Mouse (Mus musculus) testis, adult 2 months (tissue): Measurements from ENCODE around the gene Btbd9. TPM values are rescaled to one million over a fixed set of nuclear protein-coding genes. Genes with fewer than 3 reads are reported as not detected.

Experiments used
- H3K27ac ChIP-seq: fragments of 200-500 bp; 2 replicates; pipeline ENCODE4 v1.5.1; 2012; ENCODE audit warnings: low read depth, low read length; ENCODE audit not compliant: control insufficient read depth, insufficient read depth
- H3K27me3 ChIP-seq: fragments of 200-500 bp; 2 replicates; pipeline ENCODE4 v1.6.1; 2012; ENCODE audit warnings: mild to moderate bottlenecking, low read length, moderate library complexity; ENCODE audit not compliant: control insufficient read depth, insufficient read depth
- H3K36me3 ChIP-seq: fragments of 200-500 bp; 2 replicates; pipeline ENCODE4 v1.6.1; 2012; ENCODE audit warnings: mild to moderate bottlenecking, low read length; ENCODE audit not compliant: control insufficient read depth, insufficient read depth
- H3K4me1 ChIP-seq: fragments of 200-500 bp; 2 replicates; pipeline ENCODE4 v1.6.1; 2012; ENCODE audit warnings: low read length; ENCODE audit not compliant: control insufficient read depth, insufficient read depth
- H3K4me3 ChIP-seq: fragments of 200-500 bp; 2 replicates; pipeline ENCODE4 v1.5.1; 2012; ENCODE audit warnings: low read depth, mild to moderate bottlenecking, low read length, moderate library complexity, mixed read lengths; ENCODE audit not compliant: control insufficient read depth
- CTCF ChIP-seq: fragments of 200-500 bp; IDR thresholded peaks from 2 replicates; pipeline ENCODE4 v1.5.1; 2012; ENCODE audit warnings: low read depth, mild to moderate bottlenecking, inconsistent platforms, low read length, moderate library complexity; ENCODE audit not compliant: control insufficient read depth, insufficient read depth, insufficient replicate concordance
- POLR2A ChIP-seq: fragments of 200-500 bp; IDR thresholded peaks from 2 replicates; pipeline ENCODE4 v1.6.1; 2012; ENCODE audit warnings: low read depth, mild to moderate bottlenecking, inconsistent platforms, low read length, moderate library complexity; ENCODE audit not compliant: control insufficient read depth
- polyA plus RNA-seq: library from polyadenylated mRNA; depleted of rRNA; stranded (reverse); fragments of >200 nt; gene quantifications from 2 replicates; pipeline ENCODE4 v1.2.3, GENCODE M21; 2012

Btbd9 gene
- polyA plus RNA-seq, 1 experiment, result 87.1 TPM

DNA sequence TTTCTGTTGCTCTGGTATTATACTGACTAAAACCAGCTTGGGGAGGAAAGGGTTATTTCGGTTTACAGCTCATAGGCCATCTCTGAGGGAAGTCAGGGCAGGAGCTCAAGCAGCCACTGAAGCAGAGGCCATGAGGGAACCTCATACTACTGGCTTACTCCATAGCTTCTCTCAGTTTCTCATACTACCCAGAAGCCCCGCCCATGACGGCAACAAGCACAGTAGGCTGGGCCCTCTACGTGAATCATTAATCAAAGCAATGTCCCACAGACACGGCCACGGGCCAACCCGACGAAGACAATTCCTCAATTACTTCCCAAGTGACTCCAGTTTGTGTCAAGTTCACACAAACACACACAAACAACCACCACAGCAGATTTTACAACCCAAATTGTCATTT lies 6.1 kb downstream of the Btbd9 start:
- TF ChIP-seq CTCF (no peak), POLR2A (no peak)
- H3K27me3 ChIP-seq, result no peaks in the 10 kb centered on the region
- H3K4me1 ChIP-seq, result peaks cover 6% of the 10 kb centered on the region
- H3K4me3 ChIP-seq, result peak overlapping the region; percentile 30
- H3K27ac ChIP-seq, result no peak overlapping the region
- no peaks in the 10 kb centered on the region; the same call in 1 of the 2 replicates for H3K36me3 ChIP-seq

DNA sequence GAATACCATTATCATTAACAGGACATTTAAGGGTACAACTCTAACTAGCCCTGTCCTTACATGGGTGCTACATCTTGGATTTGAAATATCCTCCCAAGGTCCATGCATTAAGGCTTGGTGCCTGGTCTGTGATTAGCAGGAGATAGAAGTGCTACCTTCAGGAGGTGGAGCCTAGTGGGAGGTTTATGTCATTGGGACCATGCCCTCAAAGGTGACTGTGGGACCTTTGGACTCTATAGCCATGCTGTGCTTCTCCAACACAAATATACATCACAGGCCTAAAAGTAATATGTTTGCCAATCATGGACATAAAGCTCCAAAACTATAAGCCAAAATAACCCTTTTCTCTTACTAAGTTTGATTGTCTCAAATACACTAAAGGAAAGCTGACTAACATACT lies 7.8 kb downstream of the Btbd9 start:
- H3K27ac ChIP-seq, result no peak overlapping the region
- peaks cover 2% of the 10 kb centered on the region; the same call in 1 of the 2 replicates for H3K4me1 ChIP-seq
- no peaks in the 10 kb centered on the region; the same call in 1 of the 2 replicates for H3K36me3 ChIP-seq
- no peak overlapping the region for H3K4me3 ChIP-seq
- no peak for TF ChIP-seq CTCF
- TF ChIP-seq POLR2A, result no peak
- no peaks in the 10 kb centered on the region for H3K27me3 ChIP-seq

DNA sequence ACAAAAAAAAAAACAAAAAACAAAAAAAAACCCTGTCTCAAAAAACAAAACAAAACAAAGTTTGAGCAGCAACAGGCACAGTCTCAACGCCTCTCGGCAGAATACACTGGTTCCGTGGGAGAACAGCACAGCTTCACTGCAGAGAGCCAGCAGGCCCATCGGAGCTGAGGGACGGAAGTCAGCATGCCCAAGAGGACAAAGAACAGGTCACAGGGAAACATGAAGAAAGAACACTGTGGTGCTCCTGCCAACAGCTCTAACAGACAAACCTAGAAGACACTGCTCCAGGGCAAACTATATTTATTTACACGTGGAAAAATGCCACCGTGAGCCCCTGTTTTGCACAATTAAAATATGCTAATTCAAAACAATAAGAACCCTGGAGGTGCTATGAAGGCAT lies 11.3 kb downstream of the Btbd9 start:
- Histone ChIP-seq H3K36me3 (no peaks in the 10 kb centered on the region), H3K4me3 (no peak overlapping the region), H3K27ac (no peak overlapping the region), H3K4me1 (no peaks in the 10 kb centered on the region), H3K27me3 (no peaks in the 10 kb centered on the region)
- TF ChIP-seq CTCF (no peak), POLR2A (no peak)

DNA sequence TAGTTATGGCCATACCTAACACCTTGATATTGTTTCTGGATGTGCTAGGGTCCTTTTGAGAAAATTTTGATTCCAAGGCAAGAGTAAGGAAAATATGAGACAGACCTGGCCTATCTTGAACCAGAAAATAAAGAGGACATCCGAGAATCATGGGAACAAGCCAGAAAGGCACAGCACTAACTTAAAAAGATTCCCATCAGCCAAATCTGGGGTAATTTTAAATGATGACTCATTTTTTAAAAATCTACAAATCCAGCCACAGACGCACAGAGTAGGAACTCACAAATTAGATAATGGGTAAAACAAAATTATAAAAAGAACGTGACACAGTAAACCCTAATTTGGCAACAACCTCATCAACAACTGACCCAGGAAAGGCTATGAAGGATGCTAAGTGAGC lies 11.9 kb downstream of the Btbd9 start:
- H3K4me1 ChIP-seq, result no peaks in the 10 kb centered on the region; the same call in 1 of the 2 replicates
- no peaks in the 10 kb centered on the region for H3K27me3 ChIP-seq
- no peak overlapping the region for H3K4me3 ChIP-seq
- no peak overlapping the region for H3K27ac ChIP-seq
- no peaks in the 10 kb centered on the region for H3K36me3 ChIP-seq
- TF ChIP-seq POLR2A, result no peak
- no peak for TF ChIP-seq CTCF

DNA sequence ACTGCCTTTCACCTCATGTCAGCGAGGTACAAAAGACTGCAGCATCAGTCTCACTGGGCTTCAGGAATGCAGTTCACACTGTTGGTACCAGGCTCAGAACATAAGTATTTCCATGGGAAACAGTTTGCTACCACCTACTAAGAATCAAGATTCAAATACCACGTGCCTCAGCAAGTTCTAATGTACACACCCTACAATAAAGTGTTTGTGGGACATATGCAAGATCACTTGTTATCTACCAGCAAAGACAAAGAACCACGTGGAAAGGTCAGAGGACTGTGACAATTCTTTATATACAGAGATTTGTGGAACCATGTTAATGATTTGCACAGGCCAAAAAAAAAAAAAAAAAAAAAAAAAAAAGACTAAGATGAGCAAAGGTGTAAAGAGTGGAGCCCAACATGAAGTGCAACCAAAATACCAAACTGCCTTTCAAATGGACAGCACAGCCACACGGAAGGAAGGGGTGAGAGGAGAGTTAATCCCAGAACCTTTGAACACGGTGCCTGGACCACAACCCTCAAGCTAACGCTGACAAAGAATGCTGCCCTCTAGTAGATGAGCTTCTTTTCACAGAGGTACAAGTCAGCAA lies 12.7 kb downstream of the Btbd9 start:
- TF ChIP-seq CTCF (no peak), POLR2A (no peak)
- Histone ChIP-seq H3K4me1 (no peaks in the 10 kb centered on the region; the same call in 1 of the 2 replicates), H3K27me3 (no peaks in the 10 kb centered on the region), H3K27ac (no peak overlapping the region), H3K4me3 (no peak overlapping the region), H3K36me3 (no peaks in the 10 kb centered on the region)

DNA sequence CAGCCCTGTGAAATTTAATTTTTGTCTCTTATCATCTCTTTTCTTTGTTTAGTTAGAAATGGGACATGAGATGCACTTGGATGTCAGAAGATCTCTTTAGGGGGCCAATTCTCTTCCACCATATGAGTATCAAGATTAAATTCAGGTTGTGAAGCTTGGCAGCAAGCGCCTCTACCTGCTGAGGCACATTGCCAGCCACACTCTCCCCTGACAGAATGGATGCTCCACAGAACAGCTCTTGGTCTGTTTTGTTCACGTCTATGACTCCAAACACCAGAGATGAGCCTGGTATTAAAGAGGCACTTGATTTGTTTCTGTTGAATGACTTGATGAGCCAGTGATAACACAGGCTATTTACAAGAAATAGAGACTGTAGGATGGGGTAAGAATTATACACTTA lies 13.5 kb downstream of the Btbd9 start:
- Histone ChIP-seq H3K4me1 (no peaks in the 10 kb centered on the region; the same call in 1 of the 2 replicates), H3K27ac (no peak overlapping the region), H3K4me3 (no peak overlapping the region), H3K36me3 (no peaks in the 10 kb centered on the region), H3K27me3 (no peaks in the 10 kb centered on the region)
- TF ChIP-seq CTCF, result no peak
- no peak for TF ChIP-seq POLR2A

DNA sequence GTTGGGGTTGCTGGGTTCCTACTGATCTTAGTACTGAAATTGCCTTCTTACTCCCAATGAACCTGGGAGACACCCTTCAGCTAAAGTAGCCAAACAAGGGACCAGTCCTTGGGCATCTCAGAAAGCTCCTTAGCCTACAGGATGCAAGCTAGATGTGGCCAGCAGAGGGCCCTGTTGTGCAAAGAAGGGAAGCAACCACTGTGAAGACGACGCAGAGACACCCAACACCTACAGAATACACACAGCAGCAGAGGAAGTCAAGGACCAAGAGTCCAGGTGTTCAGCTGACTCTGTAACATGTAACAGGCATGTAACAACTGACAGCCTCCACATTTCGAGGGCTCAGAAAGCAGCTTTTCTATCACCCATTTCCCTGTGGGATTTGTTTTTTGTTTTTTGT lies 16.8 kb downstream of the Btbd9 start:
- TF ChIP-seq CTCF (peak; percentile 61; the same call in 1 of the 2 replicates), POLR2A (no peak)
- H3K4me3 ChIP-seq, result no peak overlapping the region
- H3K36me3 ChIP-seq, result no peaks in the 10 kb centered on the region
- no peaks in the 10 kb centered on the region; the same call in 1 of the 2 replicates for H3K4me1 ChIP-seq
- no peaks in the 10 kb centered on the region for H3K27me3 ChIP-seq
- H3K27ac ChIP-seq, result no peak overlapping the region
